ENCODE assay signal across 8 mouse cellular contexts in the genomic region with DNA sequence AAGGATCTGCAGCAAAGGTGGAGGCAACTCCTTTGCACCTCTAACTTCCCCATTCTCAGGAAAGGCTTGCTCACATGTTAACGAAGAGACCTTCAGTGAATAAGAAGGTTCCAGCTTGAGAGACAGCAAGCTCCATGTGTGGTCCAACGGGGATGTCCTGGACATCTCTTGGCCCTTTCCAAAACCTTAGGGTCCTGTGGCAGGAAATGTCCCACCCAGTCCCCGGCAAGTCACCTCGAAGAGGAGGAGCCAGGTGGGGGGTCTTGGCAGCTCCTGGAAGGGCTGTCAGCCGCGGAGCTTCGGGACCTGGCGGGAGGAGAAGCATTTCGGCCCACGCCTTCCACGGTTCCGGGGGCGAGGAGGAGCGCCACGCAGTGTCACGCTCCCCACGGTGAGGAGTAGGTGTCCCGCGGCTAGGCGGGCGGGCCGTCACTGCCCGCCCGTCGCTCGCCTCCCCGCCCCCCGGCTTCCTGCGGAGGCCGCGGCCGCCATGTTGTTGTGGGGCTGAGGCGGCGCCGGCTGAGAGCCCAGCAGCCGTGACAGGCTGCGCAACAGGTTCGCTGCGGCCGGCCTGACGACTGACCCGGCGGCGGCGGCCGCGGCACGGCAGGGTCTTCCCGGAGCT. TPM values are rescaled to one million over a fixed set of nuclear protein-coding genes. Genes with fewer than 3 reads are reported as not detected.
DNase-seq lines count a peak whose midpoint lies in the region; ATAC-seq and TF ChIP-seq lines count a peak whose summit lies in the region.

TSS of gene Itsn2 (plus strand) at position 98 of the 625 bp plus-strand sequence.
TSS of gene Gm3625 (minus strand) at position 387 of the 625 bp plus-strand sequence.

- no peaks in the 10 kb centered on the region for H3K9me3 ChIP-seq in embryonic facial prominence, embryonic 15.5 days (replicated peaks)
- no peaks in the 10 kb centered on the region for H3K9me3 ChIP-seq in heart, embryonic 10.5 days
- H3K9me3 ChIP-seq in kidney, embryonic 14.5 days (ENCODE audit: control insufficient read depth, low read length), result no peaks in the 10 kb centered on the region

- peak within 1 kb of the TSS; percentile 61 for H3K4me3 ChIP-seq in C2C12 (ENCODE audit: insufficient read depth, poor library complexity, severe bottlenecking)
- peak within 1 kb of the TSS; percentile 97 for H3K4me3 ChIP-seq in bone marrow, adult 2 months (replicated peaks; ENCODE audit: control insufficient read depth, low read depth, low read length)
- H3K4me3 ChIP-seq in embryonic facial prominence, embryonic 15.5 days (replicated peaks), result peak within 1 kb of the TSS; percentile 93
- peak within 1 kb of the TSS; percentile 91 for H3K4me3 ChIP-seq in heart, embryonic 10.5 days
- peak within 1 kb of the TSS; percentile 89 for H3K4me3 ChIP-seq in kidney, embryonic 14.5 days (ENCODE audit: low read length)
- H3K4me3 ChIP-seq in liver, adult 2 months (ENCODE audit: insufficient read depth, low read depth, low read length), result peak within 1 kb of the TSS; percentile 88

- TF ChIP-seq POLR2A in bone marrow, adult 2 months (IDR thresholded peaks at IDR 0.05; ENCODE audit: borderline replicate concordance, control insufficient read depth, low read depth, low read length), result peak; percentile 66; the same call in 1 of the 2 replicates
- peak; percentile 62; the same call in 1 of the 2 replicates for TF ChIP-seq POLR2A in liver, adult 2 months (IDR thresholded peaks at IDR 0.05; ENCODE audit: extremely low read depth, insufficient read depth, low read length)

- no peaks in the 10 kb centered on the region for H3K36me3 ChIP-seq in C2C12 (ENCODE audit: control insufficient read depth, insufficient read depth)
- H3K36me3 ChIP-seq in embryonic facial prominence, embryonic 15.5 days, result no peaks in the 10 kb centered on the region
- H3K36me3 ChIP-seq in heart, embryonic 10.5 days, result no peaks in the 10 kb centered on the region
- no peaks in the 10 kb centered on the region for H3K36me3 ChIP-seq in kidney, embryonic 14.5 days (ENCODE audit: control insufficient read depth, insufficient read depth, low read length)
- no peaks in the 10 kb centered on the region for H3K36me3 ChIP-seq in liver, adult 2 months (ENCODE audit: control insufficient read depth, insufficient read depth, low read length)

- H3K4me1 ChIP-seq in bone marrow, adult 2 months (ENCODE audit: control insufficient read depth, insufficient read depth, low read length), result peaks cover 3% of the 10 kb centered on the region
- H3K4me1 ChIP-seq in embryonic facial prominence, embryonic 15.5 days, result peaks cover 16% of the 10 kb centered on the region
- peaks cover 14% of the 10 kb centered on the region for H3K4me1 ChIP-seq in heart, embryonic 10.5 days
- H3K4me1 ChIP-seq in kidney, embryonic 14.5 days (ENCODE audit: control insufficient read depth, insufficient read depth, low read length), result peaks cover 9% of the 10 kb centered on the region; the same call in 1 of the 2 replicates
- H3K4me1 ChIP-seq in liver, adult 2 months (ENCODE audit: control insufficient read depth, insufficient read depth, low read length), result peaks cover 7% of the 10 kb centered on the region; the same call in 1 of the 2 replicates

- peak within 1 kb of the TSS; percentile 99 for H3K27ac ChIP-seq in bone marrow, adult 2 months (ENCODE audit: control insufficient read depth, insufficient read depth, low read depth, low read length, poor library complexity)
- peak within 1 kb of the TSS; percentile 86 for H3K27ac ChIP-seq in embryonic facial prominence, embryonic 15.5 days (replicated peaks)
- peak within 1 kb of the TSS; percentile 98 for H3K27ac ChIP-seq in heart, embryonic 10.5 days
- H3K27ac ChIP-seq in kidney, embryonic 14.5 days (ENCODE audit: low read depth, low read length), result peak within 1 kb of the TSS; percentile 57; the same call in 1 of the 2 replicates
- H3K27ac ChIP-seq in liver, adult 2 months (replicated peaks; ENCODE audit: insufficient read depth, low read depth, low read length), result peak within 1 kb of the TSS; percentile 80

- TF ChIP-seq CTCF in C2C12 (IDR thresholded peaks at IDR 0.05; ENCODE audit: control insufficient read depth, insufficient read depth, insufficient read length), result no peak
- TF ChIP-seq CTCF in bone marrow, adult 2 months (IDR thresholded peaks at IDR 0.05; ENCODE audit: control insufficient read depth, insufficient read depth, low read length), result no peak
- TF ChIP-seq CTCF in liver, adult 2 months (IDR thresholded peaks at IDR 0.05; ENCODE audit: low read depth, low read length), result no peak

- H3K79me2 ChIP-seq in C2C12 (ENCODE audit: control insufficient read depth, insufficient read depth), result peaks cover 46% of the 10 kb centered on the region
- H3K79me2 ChIP-seq in liver, adult 2 months (ENCODE audit: control insufficient read depth, insufficient read depth, low read length), result peaks cover 13% of the 10 kb centered on the region; the same call in 1 of the 2 replicates

- ATAC-seq in embryonic facial prominence, embryonic 15.5 days (ENCODE audit: insufficient number of reproducible peaks, low FRiP score, low TSS enrichment, low read depth), result peak; percentile 79
- peak; percentile 91 for ATAC-seq in kidney, embryonic 14.5 days (ENCODE audit: low FRiP score, low TSS enrichment)
- peak; percentile 55 for ATAC-seq in monocyte, adult 5-6 weeks (replicated peaks; ENCODE audit: insufficient number of reproducible peaks, low FRiP score, low TSS enrichment, poor library complexity, severe bottlenecking)

- DNase-seq in heart, embryonic 10.5 days (ENCODE audit: low spot score), result peak; percentile 87
- DNase-seq in liver, adult 2 months (ENCODE audit: extremely low read depth, low read depth, low spot score), result peak; percentile 41
- DNase-seq in spleen, postnatal 36 days (ENCODE audit: low spot score in 2 of 2), result peak; percentile 80 to 82

- H3ac ChIP-seq in C2C12 (ENCODE audit: control insufficient read depth, insufficient read length, low read depth), result peak within 1 kb of the TSS; percentile 81

- H3K79me3 ChIP-seq in C2C12 (ENCODE audit: low read depth), result peaks cover 28% of the 10 kb centered on the region

- 1% methylated on average over 48 of the region's 49 CpGs for WGBS in bone marrow, adult 2 months
- under 1% methylated on average over 47 of the region's 49 CpGs for WGBS in embryonic facial prominence, embryonic 15.5 days
- under 1% methylated on average over 49 of the region's 49 CpGs for WGBS in heart, embryonic 10.5 days
- under 1% methylated on average over 39 of the region's 49 CpGs for WGBS in kidney, embryonic 14.5 days
- WGBS in liver, adult 2 months, result under 1% methylated on average over 45 of the region's 49 CpGs

- peak within 1 kb of the TSS; percentile 67 for H3K4me2 ChIP-seq in embryonic facial prominence, embryonic 15.5 days (replicated peaks)
- peak within 1 kb of the TSS; percentile 76 for H3K4me2 ChIP-seq in kidney, embryonic 14.5 days (replicated peaks; ENCODE audit: low read depth, low read length)

- H3K9ac ChIP-seq in embryonic facial prominence, embryonic 15.5 days, result peak within 1 kb of the TSS; percentile 78
- peak within 1 kb of the TSS; percentile 94 for H3K9ac ChIP-seq in kidney, embryonic 14.5 days (ENCODE audit: low read depth, low read length)
- H3K9ac ChIP-seq in liver, adult 2 months (ENCODE audit: low read depth, low read length), result peak within 1 kb of the TSS; percentile 97

- no peaks in the 10 kb centered on the region for H3K27me3 ChIP-seq in C2C12 (ENCODE audit: control insufficient read depth, insufficient read depth, insufficient read length)
- no peaks in the 10 kb centered on the region for H3K27me3 ChIP-seq in embryonic facial prominence, embryonic 15.5 days
- H3K27me3 ChIP-seq in heart, embryonic 10.5 days (ENCODE audit: insufficient read depth, poor library complexity, severe bottlenecking), result no peaks in the 10 kb centered on the region
- H3K27me3 ChIP-seq in kidney, embryonic 14.5 days (ENCODE audit: control insufficient read depth, insufficient read depth, low read length), result no peaks in the 10 kb centered on the region
- H3K27me3 ChIP-seq in liver, adult 2 months (ENCODE audit: control insufficient read depth, insufficient read depth, low read length), result no peaks in the 10 kb centered on the region

TF ChIP-seq in C2C12, 6 proteins besides CTCF, POLR2A, EP300 and RAD21:
- no peak for TF ChIP-seq CEBPB (IDR thresholded peaks at IDR 0.05; ENCODE audit: low read depth)
- no peak for TF ChIP-seq MYOD1 (IDR thresholded peaks at IDR 0.05; ENCODE audit: control insufficient read depth, insufficient read length, low read depth)
- TF ChIP-seq USF1 (IDR thresholded peaks at IDR 0.05; ENCODE audit: low read depth), result no peak
- TF ChIP-seq FOSL1 (IDR thresholded peaks at IDR 0.05; ENCODE audit: insufficient read depth, low read length, poor library complexity, severe bottlenecking), result no peak

RNA-seq across cellular contexts. Expression of gene Itsn2, which starts in this region (rescaled TPM):
- 7.9 TPM for polyA plus RNA-seq in C2C12 (2012; fragmentation: generic; extraction: Trizol)
- 42.2 and 57.3 TPM in 2 replicates for polyA plus RNA-seq in bone marrow, adult 2 months (2011; ENCODE audit: insufficient read depth, insufficient read length, low replicate concordance, missing spikeins)
- 38.9 and 41.5 TPM in 2 replicates for polyA plus RNA-seq in embryonic facial prominence, embryonic 15.5 days (2015; fragmentation: Nextera tagmentation; extraction: Ambion mirVana)
- polyA plus RNA-seq in heart, embryonic 10.5 days (2016; fragmentation: Nextera tagmentation; extraction: Ambion mirVana), result 30.4 and 32.6 TPM in 2 replicates
- 33.0 and 46.8 TPM in 2 replicates for polyA plus RNA-seq in kidney, embryonic 14.5 days (2014; fragmentation: Nextera tagmentation; extraction: Ambion mirVana)
- 25.8 and 26.8 TPM in 2 replicates for total RNA-seq in liver, adult 2 months (2014; rRNA removed)
- 8.4 and 11.6 TPM in 2 replicates for polyA plus RNA-seq in liver, adult 2 months (2012; rRNA removed)
- total RNA-seq in monocyte, adult 5-6 weeks (2017), result 212 to 304 TPM (median 230 TPM) in 3 replicates

RNA-seq across cellular contexts. Expression of gene Gm3625, which starts in this region (rescaled TPM):
- polyA plus RNA-seq in C2C12 (2012; fragmentation: generic; extraction: Trizol), result not detected
- polyA plus RNA-seq in bone marrow, adult 2 months (2011; ENCODE audit: insufficient read depth, insufficient read length, low replicate concordance, missing spikeins), result not detected in 2 replicates
- not detected in 2 replicates for polyA plus RNA-seq in embryonic facial prominence, embryonic 15.5 days (2015; fragmentation: Nextera tagmentation; extraction: Ambion mirVana)
- polyA plus RNA-seq in heart, embryonic 10.5 days (2016; fragmentation: Nextera tagmentation; extraction: Ambion mirVana), result not detected in 2 replicates
- not detected in 2 replicates for polyA plus RNA-seq in kidney, embryonic 14.5 days (2014; fragmentation: Nextera tagmentation; extraction: Ambion mirVana)
- not detected in 2 replicates for total RNA-seq in liver, adult 2 months (2014; rRNA removed)
- not detected in 2 replicates for polyA plus RNA-seq in liver, adult 2 months (2012; rRNA removed)
- total RNA-seq in monocyte, adult 5-6 weeks (2017), result not detected in 3 replicates

Comparison
In these comparisons a context has a peak if more than half of its experiments do, and no peak if none do; other contexts are left out.
1. Peak in every context shown above with its lines: DNase-seq, ATAC-seq, H3K4me3 ChIP-seq and H3K27ac ChIP-seq.